Mouse (Mus musculus) erythroblast, adult 5-6 weeks (primary cell): Measurements from ENCODE around the gene Serbp1. TPM values are rescaled to one million over a fixed set of nuclear protein-coding genes. Genes with fewer than 3 reads are reported as not detected.

ENCODE experiments used
- ATAC-seq: replicated peaks from 2 replicates; pipeline ENCODE4 v1.8.0; 2016; ENCODE audit warnings: moderate number of reproducible peaks, mild to moderate bottlenecking, moderate TSS enrichment, inconsistent platforms; ENCODE audit not compliant: poor library complexity, low FRiP score, severe bottlenecking
- total RNA-seq, 2 experiments: library from RNA; stranded (forward) in 1 of 2; stranded (reverse) in 1 of 2; fragments of 150-400 nt in 1 of 2; fragments of 200-764, 138-1000 nt in 1 of 2; gene quantifications; 2 replicates each; pipeline versions ENCODE4 v1.2.3 to v1.2.4; 2015 to 2017; ENCODE audit warnings: low replicate concordance in 2 of 2

The Serbp1 gene
- total RNA-seq, 2 experiments from 2014 or later: 330 to 416 TPM

- 0 out of 2 replicates have a peak, but pooled peaks have one; percentile 35 for ATAC-seq
Measured at GRCm38 (mm10) chr6:67229922-67230518, 8.0 kb upstream of the Serbp1 start.

DNA sequence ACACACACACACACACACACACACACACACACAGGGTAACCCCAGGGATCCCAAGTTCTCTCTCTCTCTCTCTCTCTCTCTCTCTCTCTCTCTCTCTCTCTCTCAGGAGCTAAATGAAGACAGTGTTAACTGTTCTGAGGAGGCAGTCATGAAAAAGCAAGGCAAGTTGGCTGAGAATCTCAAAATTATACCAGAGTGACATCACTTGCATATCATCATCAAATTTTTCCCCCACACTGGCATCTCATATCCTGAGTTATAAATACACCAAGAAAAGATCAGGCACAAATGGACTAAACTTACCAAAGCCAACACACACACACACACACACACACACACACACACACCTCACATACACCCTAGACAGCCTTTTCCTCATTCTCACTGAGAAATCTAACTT lies 7.0 kb upstream of the Serbp1 start:
- no peak for ATAC-seq

DNA sequence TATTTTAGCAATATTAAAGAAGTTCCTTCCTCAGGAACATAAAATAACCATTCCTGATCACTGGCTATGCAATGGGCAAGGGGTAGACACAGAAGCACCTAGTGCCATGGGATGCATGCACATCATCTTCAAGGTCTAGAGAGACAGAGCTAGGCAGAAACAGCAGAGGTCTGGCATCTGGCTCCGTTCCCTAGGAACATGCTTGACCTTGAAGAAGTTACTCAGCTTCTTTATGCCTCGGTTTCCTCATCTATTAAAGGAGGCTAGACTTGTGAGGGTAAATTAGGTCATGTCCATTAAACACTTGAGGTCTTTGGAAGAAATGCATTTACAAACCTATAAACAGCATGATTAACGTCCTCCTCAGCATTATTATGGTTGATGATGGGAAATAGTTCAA lies 2.3 kb upstream of the Serbp1 start:
- ATAC-seq: no peak

GRCm38 (mm10) chr6:67236491-67237234 lies 1.3 kb upstream of the Serbp1 start:
- no peak for ATAC-seq

GRCm38 (mm10) chr6:67241263-67241662 lies 3.3 kb downstream of the Serbp1 start:
- no peak for ATAC-seq

DNA sequence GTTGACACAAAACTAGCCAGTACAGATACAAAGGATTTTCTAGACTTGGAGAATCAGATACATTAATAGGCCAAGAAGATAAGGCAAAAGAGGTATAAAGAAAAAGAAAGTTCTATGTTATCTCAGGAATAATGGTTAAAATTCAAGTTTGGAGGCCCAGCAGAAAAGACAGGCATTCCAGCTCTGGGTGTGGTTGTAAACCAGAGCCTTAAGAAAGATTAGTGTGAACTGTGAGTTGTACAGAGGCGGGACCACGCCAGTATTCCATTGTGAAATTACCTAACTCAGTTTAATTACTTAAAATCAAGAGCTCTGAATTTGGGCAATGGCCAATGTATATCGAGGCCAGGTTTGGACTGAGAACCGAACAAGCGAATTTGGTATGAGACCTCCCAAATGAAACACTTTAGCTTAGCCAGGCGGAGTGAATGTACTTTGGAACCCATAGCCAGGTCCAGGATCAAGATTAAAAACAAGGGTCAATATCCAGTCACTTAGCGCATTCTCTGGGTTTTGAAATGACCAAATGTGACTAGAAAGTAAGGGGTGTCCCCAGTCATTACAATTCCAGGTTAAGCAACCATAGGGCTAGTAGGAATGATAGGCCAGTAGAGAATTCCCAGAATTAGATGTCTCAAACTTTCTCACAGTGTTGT lies 5.9 kb downstream of the Serbp1 start:
- ATAC-seq: no peak

DNA sequence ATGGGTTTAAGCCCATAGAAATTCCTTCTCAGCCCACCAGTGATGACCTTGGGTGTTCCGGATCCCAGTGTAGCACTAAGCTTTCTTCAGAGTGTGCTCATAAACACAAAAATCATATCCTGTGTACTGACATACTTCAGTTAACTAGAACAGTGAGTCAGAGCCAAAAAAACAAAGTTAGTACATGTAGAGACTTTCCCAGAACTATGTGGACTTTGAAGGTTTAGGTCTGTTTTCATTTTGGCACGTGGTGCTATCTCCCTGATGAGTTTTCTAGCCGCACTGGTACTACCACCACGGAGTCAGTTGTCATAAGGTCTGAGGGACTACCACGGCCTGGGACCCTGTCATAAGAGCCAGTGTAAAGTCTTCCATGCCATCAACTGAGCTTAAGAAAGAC lies 6.5 kb downstream of the Serbp1 start:
- ATAC-seq: no peak

DNA sequence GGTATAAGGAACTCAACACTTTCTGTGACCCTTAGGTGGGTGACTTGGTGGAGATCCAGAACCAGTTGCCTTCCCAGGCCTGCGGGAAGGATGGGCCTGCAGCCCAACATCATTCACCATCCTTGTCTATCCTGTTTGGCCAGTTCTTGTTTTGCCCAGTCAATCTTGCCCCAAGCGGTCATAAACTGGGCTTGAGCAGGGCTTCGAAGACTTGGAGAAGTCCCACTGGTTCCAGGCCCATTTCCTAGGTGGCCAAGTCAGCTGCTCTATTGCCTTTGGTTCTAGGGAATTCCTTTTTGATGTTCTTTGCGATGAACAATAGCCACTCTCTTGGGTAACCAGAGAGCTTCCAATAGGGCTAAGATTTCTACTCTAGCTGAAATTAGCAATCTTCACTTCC lies 13.1 kb downstream of the Serbp1 start:
- ATAC-seq: no peak

- no peak for ATAC-seq
Measured at GRCm38 (mm10) chr6:67264935-67265334, 27.0 kb downstream of the Serbp1 start.

DNA sequence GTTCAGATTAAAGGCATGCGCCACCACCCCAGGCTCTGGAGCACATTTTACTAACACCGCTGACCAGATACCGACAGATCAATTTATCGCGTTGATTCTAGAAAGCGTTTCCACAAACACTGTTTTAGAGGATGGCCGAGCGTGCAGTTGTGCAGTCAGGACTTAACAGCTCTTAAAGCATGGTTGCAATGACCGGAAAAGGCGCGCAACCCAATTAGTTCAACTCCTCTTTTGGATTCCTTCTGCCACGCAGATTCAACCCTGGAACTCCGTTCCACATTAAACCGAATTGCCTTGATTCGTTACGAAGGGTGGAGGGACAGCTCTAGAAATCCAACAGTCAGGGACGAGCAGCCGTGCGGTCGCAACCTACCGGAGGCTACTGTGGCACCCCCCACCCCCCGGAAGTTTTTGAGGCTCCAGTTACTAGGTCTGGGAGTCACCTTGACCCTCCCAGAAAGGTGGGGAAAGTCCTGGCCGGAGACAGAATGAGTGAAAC lies 28.2 kb downstream of the Serbp1 start:
- peak; percentile 58 for ATAC-seq

- ATAC-seq: peak; percentile 94
Measured at GRCm38 (mm10) chr6:67266664-67267407, 28.9 kb downstream of the Serbp1 start.

GRCm38 (mm10) chr6:67267408-67268244 lies 29.6 kb downstream of the Serbp1 start:
- ATAC-seq: 0 out of 2 replicates have a peak, but pooled peaks have one; percentile 2

DNA sequence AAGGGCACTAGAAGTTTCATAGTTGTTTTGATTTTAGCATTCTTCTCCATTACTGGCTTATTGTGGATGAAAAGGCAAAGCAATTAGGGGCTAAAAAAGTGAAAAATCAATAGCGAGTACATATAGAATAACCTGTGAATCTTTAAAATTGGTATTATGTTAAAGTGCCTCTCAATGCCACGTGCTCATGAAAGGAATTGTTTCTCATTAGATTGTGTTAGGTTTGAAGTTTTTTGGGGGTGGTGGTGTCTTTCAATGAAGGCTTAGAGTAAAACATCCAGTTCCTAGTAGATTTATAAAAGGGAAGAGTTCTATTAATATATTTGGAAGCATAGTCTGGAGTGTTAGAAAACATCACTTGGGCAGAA lies 30.3 kb downstream of the Serbp1 start:
- ATAC-seq: no peak

DNA sequence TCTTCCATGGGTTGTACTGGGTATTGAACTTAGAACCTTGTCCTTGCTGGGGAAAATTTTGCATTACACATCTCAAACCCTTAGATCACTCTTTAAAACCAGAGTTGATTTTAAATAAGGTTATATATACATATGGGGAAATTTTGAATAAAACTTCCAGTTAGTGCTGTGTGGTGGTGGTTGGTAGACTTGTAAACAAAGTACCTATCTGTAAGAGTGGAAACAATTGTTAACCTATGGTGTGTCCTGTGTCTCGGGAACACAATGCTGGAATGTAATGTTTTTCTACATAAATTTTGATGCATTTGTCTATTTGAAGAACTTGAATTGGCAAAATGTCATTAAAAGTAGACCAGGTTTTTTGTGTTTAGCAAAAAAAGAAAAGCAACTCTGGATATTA lies 31.0 kb downstream of the Serbp1 start:
- ATAC-seq: no peak

DNA sequence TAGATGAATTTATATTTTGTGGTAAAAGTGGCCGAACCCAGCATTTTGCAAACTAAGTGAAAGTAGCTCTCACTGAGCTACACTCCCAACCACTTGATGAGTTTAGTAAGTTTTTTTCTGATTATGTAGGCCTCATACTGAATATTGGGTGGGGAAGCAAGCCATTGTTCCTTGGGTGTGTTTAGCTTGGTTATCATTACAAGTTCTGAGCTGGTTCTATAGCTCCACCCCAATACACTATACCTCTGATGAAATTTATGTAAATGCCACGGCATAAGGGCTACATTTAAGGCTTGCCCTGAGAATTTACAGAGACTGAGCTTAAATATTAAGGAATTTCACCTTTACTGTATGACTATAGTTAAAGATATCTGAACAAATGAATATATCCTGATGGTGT lies 31.5 kb downstream of the Serbp1 start:
- no peak for ATAC-seq

GRCm38 (mm10) chr6:67277944-67278343 lies 40.0 kb downstream of the Serbp1 start:
- ATAC-seq: no peak

- ATAC-seq: peak; percentile 62; the same call in 1 of the 2 replicates
Measured at GRCm38 (mm10) chr6:67281614-67282197, 43.7 kb downstream of the Serbp1 start.

- ATAC-seq: no peak
Measured at GRCm38 (mm10) chr6:67282897-67283296, 44.9 kb downstream of the Serbp1 start.

DNA sequence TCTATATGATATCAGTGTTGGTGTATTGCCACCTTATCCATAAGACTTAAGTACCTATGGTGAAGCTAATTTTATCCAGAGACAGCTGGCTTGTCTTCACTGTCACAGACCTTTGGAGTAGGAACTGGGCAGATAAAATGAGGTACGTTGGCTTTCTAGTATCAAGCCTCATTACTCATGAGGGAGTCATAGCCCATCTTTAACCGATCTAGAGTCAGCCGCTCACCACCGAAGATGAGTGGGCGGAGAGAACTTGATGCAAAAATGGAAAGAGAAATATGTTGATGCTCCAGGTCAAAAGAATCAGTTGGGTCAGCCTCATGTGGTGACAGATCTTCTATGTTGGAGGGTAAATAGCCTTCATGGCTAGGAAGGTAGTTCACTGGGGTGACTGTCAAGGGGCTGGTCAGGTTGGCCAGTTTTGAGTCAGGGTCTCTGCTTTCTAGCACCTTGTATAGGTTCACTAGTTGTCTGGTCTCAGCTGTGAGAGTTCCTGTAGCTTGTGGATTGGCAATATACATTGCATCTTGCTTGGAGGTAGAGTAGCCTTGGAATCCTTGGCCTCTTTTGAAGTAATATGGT lies 54.2 kb downstream of the Serbp1 start:
- ATAC-seq: no peak
